Mouse (Mus musculus) hindbrain, embryonic 16.5 days (tissue): ENCODE measurements around the gene Ovgp1. TPM values are rescaled to one million over a fixed set of nuclear protein-coding genes. Genes with fewer than 3 reads are reported as not detected.
"Not testable (repeated sequence)": the region's sequence is repeated elsewhere in the genome, so short reads cannot be mapped to it uniquely, and the experiment has no call there.

Source experiments
- ATAC-seq: fragments of 200-750 bp; cut with Nextera tagmentation; 2 replicates; pipeline ENCODE4 v1.8.0; 2017; ENCODE audit warnings: moderate TSS enrichment, moderate library complexity
- H3K27ac ChIP-seq: fragments of 300-500 bp; sonication (generic); 2 replicates; pipeline ENCODE4 v1.5.1; 2014; ENCODE audit warnings: low read depth, mild to moderate bottlenecking, control low read depth, low read length, moderate library complexity
- H3K27me3 ChIP-seq: fragments of 300-500 bp; sonication (generic); replicated peaks from 2 replicates; pipeline ENCODE4 v1.6.1; 2014; ENCODE audit warnings: low read length; ENCODE audit not compliant: control insufficient read depth, insufficient read depth
- H3K36me3 ChIP-seq: fragments of 300-500 bp; sonication (generic); 2 replicates; pipeline ENCODE4 v1.6.1; 2014; ENCODE audit warnings: mild to moderate bottlenecking, low read length, moderate library complexity, mixed read lengths; ENCODE audit not compliant: control insufficient read depth, insufficient read depth
- H3K4me1 ChIP-seq: fragments of 300-500 bp; sonication (generic); 2 replicates; pipeline ENCODE4 v1.6.1; 2014; ENCODE audit warnings: low read depth, low read length; ENCODE audit not compliant: control insufficient read depth, insufficient read depth
- H3K4me2 ChIP-seq: fragments of 300-500 bp; sonication (generic); 2 replicates; pipeline ENCODE4 v1.6.1; 2014; ENCODE audit warnings: mild to moderate bottlenecking, low read length, control low read depth, moderate library complexity
- H3K4me3 ChIP-seq: fragments of 300-500 bp; sonication (generic); 2 replicates; pipeline ENCODE4 v1.5.1; 2014; ENCODE audit warnings: mild to moderate bottlenecking, low read length, control low read depth, moderate library complexity
- H3K9ac ChIP-seq: fragments of 300-500 bp; sonication (generic); 2 replicates; pipeline ENCODE4 v1.6.1; 2014; ENCODE audit warnings: low read depth, mild to moderate bottlenecking, control low read depth, low read length, moderate library complexity
- H3K9me3 ChIP-seq: fragments of 300-500 bp; sonication (generic); 2 replicates; pipeline ENCODE4 v1.6.1; 2014; ENCODE audit warnings: mild to moderate bottlenecking, low read length, moderate library complexity; ENCODE audit not compliant: control insufficient read depth
- WGBS: fragments of 180-500 bp; shearing (Covaris S2); extraction: QIAGEN DNeasy Blood & Tissue Kit; methylation state at CpG from one replicate; pipeline ENCODE4 v1.1.7; 2014; 5-methylcytosine and 5-hydroxymethylcytosine counted together
- polyA plus RNA-seq: library from polyadenylated mRNA; unstranded; fragments of >200 nt; fragmentation: Nextera tagmentation; extraction: Ambion mirVana; gene quantifications from 2 replicates; pipeline ENCODE4 v1.2.1, GENCODE M21; 2015

The Ovgp1 gene
- polyA plus RNA-seq, 1 experiment from 2014 or later = 3.4 TPM

- 81% methylated on average over 5 of the region's 5 CpGs for WGBS
- Histone ChIP-seq H3K4me3 (no peak overlapping the region), H3K27ac (no peak overlapping the region), H3K4me2 (no peak overlapping the region), H3K9ac (no peak overlapping the region), H3K36me3 (peaks cover 25% of the 10 kb centered on the region), H3K4me1 (no peaks in the 10 kb centered on the region), H3K9me3 (no peaks in the 10 kb centered on the region), H3K27me3 (no peaks in the 10 kb centered on the region)
- peak; percentile 46 for ATAC-seq
These were observed 1.6 kb upstream of the Ovgp1 start for GRCm38 (mm10) chr3:105971831-105972446.

- Histone ChIP-seq H3K4me1 (no peaks in the 10 kb centered on the region), H3K36me3 (0 out of 2 replicates have a peak, but pooled peaks cover 5% of the 10 kb centered on the region), H3K9me3 (no peaks in the 10 kb centered on the region), H3K27me3 (no peaks in the 10 kb centered on the region), H3K4me3 (no peak overlapping the region), H3K4me2 (no peak overlapping the region), H3K9ac (no peak overlapping the region), H3K27ac (no peak overlapping the region)
- ATAC-seq = no peak
- WGBS = 88% methylated on average over 2 of the region's 2 CpGs
These were observed 663 bp downstream of the Ovgp1 start for GRCm38 (mm10) chr3:105974174-105974573.

GRCm38 (mm10) chr3:105989611-105990010 is 16.1 kb downstream of the Ovgp1 start:
- H3K4me3 ChIP-seq, H3K4me1 ChIP-seq, H3K27me3 ChIP-seq, ATAC-seq, H3K4me2 ChIP-seq, H3K9ac ChIP-seq, H3K36me3 ChIP-seq, H3K9me3 ChIP-seq, H3K27ac ChIP-seq: not testable (repeated sequence)
- 37% methylated on average over 5 of the region's 5 CpGs for WGBS

GRCm38 (mm10) chr3:105991653-105992283 is 18.3 kb downstream of the Ovgp1 start:
- 34% methylated on average over 4 of the region's 4 CpGs for WGBS
- H3K27me3 ChIP-seq = no peaks in the 10 kb centered on the region
- ATAC-seq = peak; percentile 60
- no peaks in the 10 kb centered on the region for H3K4me1 ChIP-seq
- H3K9me3 ChIP-seq = no peaks in the 10 kb centered on the region
- H3K27ac ChIP-seq = no peak overlapping the region
- no peak overlapping the region for H3K4me3 ChIP-seq
- H3K4me2 ChIP-seq = no peak overlapping the region
- H3K9ac ChIP-seq = no peak overlapping the region
- H3K36me3 ChIP-seq = no peaks in the 10 kb centered on the region

GRCm38 (mm10) chr3:105994730-105995129 is 21.2 kb downstream of the Ovgp1 start:
- 77% methylated on average over 2 of the region's 2 CpGs for WGBS
- no peak for ATAC-seq

DNA sequence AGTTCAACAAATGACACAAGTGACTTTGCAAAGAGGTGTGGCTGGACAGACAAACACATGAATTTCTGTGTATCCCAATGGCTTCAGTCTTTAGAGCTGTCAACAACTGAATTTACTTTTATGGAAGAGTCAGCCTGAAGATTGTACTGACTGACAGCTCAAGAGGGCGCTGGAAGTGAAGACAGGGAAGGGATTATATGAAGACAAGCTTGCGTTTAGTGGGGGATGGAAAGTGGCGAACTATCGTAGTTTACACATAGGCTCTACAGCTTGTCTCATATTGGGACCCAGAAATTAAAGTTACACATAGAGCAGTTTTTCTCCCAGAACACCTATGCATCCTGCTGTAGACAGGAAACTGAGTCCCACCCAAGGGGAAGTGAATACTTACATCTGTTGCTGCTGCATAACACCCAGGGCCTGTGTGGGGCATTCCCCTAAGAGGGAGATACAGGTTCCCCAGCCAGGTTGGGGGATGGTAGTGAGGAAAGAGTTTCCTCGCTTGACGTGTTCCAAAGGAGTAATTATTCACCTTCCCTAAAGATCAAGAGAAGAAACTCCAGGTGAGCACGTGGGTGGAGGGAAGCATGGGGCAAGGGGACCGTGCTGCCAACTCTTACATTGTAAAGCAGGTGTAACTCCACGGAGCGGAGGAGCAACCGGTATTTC is 27.3 kb downstream of the Ovgp1 start:
- ATAC-seq = peak; percentile 38
- Histone ChIP-seq H3K36me3 (no peaks in the 10 kb centered on the region), H3K9me3 (no peaks in the 10 kb centered on the region), H3K4me1 (peaks cover 5% of the 10 kb centered on the region; the same call in 1 of the 2 replicates), H3K27ac (no peak overlapping the region), H3K4me3 (peak overlapping the region; percentile 34), H3K27me3 (no peaks in the 10 kb centered on the region), H3K9ac (peak overlapping the region; percentile 23; the same call in 1 of the 2 replicates), H3K4me2 (peak overlapping the region; percentile 69)
- 22% methylated on average over 11 of the region's 11 CpGs for WGBS

More at GRCm38 (mm10) chr3:105994730-105995129, 21.2 kb downstream of the Ovgp1 start:
- no peak overlapping the region for H3K27ac ChIP-seq
- H3K9ac ChIP-seq = no peak overlapping the region
- H3K27me3 ChIP-seq = no peaks in the 10 kb centered on the region
- H3K4me2 ChIP-seq = no peak overlapping the region
- no peaks in the 10 kb centered on the region for H3K36me3 ChIP-seq
- no peaks in the 10 kb centered on the region for H3K4me1 ChIP-seq
- H3K4me3 ChIP-seq = no peak overlapping the region
- H3K9me3 ChIP-seq = no peaks in the 10 kb centered on the region

- WGBS = 20% methylated on average over 17 of the region's 17 CpGs
- Histone ChIP-seq H3K9me3 (no peaks in the 10 kb centered on the region), H3K36me3 (no peaks in the 10 kb centered on the region), H3K4me3 (peak overlapping the region; percentile 34), H3K27me3 (no peaks in the 10 kb centered on the region), H3K4me2 (peak overlapping the region; percentile 69), H3K4me1 (peaks cover 5% of the 10 kb centered on the region; the same call in 1 of the 2 replicates), H3K27ac (no peak overlapping the region), H3K9ac (peak overlapping the region; percentile 23; the same call in 1 of the 2 replicates)
- peak; percentile 98 for ATAC-seq
These were observed 28.2 kb downstream of the Ovgp1 start for GRCm38 (mm10) chr3:106001416-106002370.

DNA sequence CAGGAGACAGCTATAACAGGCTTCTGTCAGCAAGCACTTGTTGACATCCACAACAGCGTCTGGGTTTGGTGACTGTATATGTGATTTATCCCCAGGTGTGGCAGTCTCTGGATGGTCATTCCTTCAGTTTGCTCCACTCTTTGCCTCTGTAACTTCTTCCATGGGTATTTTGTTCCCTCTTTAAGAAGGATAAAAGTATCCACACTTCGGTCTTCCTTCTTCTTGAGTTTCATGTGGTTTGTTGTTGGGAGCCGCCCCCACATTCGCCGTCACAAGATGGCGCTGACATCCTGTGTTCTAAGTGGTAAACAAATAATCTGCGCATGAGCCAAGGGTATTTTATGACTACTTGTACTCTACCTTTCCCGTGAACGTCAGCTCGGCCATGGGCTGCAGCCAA is 29.8 kb downstream of the Ovgp1 start:
- not testable (repeated sequence) for ATAC-seq, H3K4me2 ChIP-seq, H3K4me3 ChIP-seq, H3K9me3 ChIP-seq, H3K27ac ChIP-seq, H3K4me1 ChIP-seq, H3K27me3 ChIP-seq, H3K36me3 ChIP-seq, H3K9ac ChIP-seq
- WGBS = 44% methylated on average over 10 of the region's 10 CpGs
